Mouse (Mus musculus) liver, embryonic 14.5 days (tissue): ENCODE measurements around the gene Smtn.

Experiments used
- CTCF ChIP-seq: IDR thresholded peaks from 2 replicates; pipeline ENCODE4 v1.5.1; 2016; ENCODE audit warnings: antibody characterized with exemption, low read depth, control low read depth
- EP300 ChIP-seq: IDR thresholded peaks from 2 replicates; pipeline ENCODE4 v1.6.1; 2016; ENCODE audit warnings: antibody characterized with exemption, low read depth

GRCm38 (mm10) chr11:3532101-3532931 is 8.1 kb downstream of the Smtn start:
- TF ChIP-seq CTCF, result no peak
- TF ChIP-seq EP300, result no peak
